Mouse (Mus musculus) gastrocnemius, postnatal 10 days (tissue): Measurements from ENCODE around the gene Zc3h14. TPM values are rescaled to one million over a fixed set of nuclear protein-coding genes. Genes with fewer than 3 reads are reported as not detected.

Source experiments
- DNase-seq: peaks from one replicate; pipeline ENCODE4 v3.0.0; 2021; ENCODE audit warnings: mixed read lengths
- long read RNA-seq, 2 experiments: library from polyadenylated mRNA; stranded (forward); transcript quantifications; one replicate each; pipeline ENCODE4 v2.0.0; 2021
- total RNA-seq, 2 experiments: library from RNA; stranded (reverse); gene quantifications; 2 replicates each; pipeline ENCODE4 v1.2.3; 2021

Gene Zc3h14
- 10 to 100 TPM; 51.8 to 55.9 TPM for total RNA-seq
- long read RNA-seq, experiment 1, transcript Zc3h14-203 (15 exons, 3,146 nt): minor isoform, 34 of 142 reads
- long read RNA-seq, experiment 1, transcript Zc3h14-204 (17 exons, 3,514 nt): major isoform, 51 of 142 reads
- long read RNA-seq, experiment 1, transcript Zc3h14-202 (14 exons, 3,046 nt): minor isoform, 10 of 142 reads
- long read RNA-seq, experiment 1, partial matches to known transcripts: 9 of 142 reads
- long read RNA-seq, experiment 1, other reads (novel, unspliced or antisense): 38 of 142 reads
- long read RNA-seq, experiment 2, transcript Zc3h14-204 (17 exons, 3,514 nt): major isoform, 37 of 110 reads
- long read RNA-seq, experiment 2, transcript Zc3h14-203 (15 exons, 3,146 nt): minor isoform, 29 of 110 reads
- long read RNA-seq, experiment 2, transcript Zc3h14-202 (14 exons, 3,046 nt): minor isoform, 7 of 110 reads
- long read RNA-seq, experiment 2, partial matches to known transcripts: 9 of 110 reads
- long read RNA-seq, experiment 2, other reads (novel, unspliced or antisense): 26 of 110 reads

DNA sequence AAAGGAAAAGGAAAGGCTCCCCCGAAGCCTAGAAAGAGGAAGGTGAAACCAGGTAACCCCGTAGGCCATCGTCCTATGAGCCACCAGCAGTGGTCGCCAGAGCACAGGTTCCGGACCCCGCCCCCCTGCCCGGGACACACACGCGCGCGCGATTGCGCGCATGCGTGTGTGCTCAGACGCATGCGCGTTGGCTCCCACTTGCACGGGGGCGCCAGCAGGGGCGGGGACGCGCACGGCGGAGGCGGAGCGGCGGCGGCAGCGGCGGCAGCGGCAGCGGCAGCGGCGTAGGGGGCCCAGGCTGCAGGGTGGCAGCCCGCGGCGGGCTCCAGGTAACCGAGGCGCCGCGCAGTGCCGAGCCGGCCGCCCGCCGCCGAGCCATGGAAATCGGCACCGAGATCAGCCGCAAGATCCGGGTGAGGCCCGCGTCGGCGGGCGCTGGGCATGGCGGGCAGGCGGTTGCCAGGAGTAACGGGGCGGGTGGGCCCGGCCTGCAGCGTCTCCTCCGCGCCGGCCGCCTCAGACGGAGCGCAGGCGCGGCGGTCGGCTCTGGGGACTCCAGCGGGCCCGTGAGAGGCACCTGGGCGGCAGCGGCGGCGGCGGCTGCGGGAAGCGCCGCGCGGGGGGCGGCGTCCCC, at the start of gene Zc3h14:
TSS of gene Zc3h14 (plus strand) at position 219 of the 634 bp plus-strand sequence.
- peak; percentile 95 for DNase-seq

DNA sequence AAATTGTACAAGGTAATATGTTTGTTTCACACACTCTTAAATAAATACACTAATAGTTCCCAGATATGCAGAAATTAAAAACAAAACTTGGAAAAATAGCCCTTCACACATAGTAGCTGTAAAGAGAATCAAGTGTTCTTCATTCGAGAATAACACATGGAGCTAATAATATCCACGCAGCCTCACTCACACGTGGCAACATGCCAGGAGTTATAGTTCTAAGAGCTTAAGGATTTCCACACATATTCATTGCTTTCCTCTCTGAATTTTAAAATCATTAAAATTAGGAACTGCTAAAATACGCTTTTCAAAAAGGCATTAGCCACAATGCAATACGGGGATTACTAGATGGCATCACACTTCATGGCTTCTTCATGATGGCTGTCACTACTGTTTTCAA, 49.6 kb upstream of the Zc3h14 start:
- no peak for DNase-seq

DNA sequence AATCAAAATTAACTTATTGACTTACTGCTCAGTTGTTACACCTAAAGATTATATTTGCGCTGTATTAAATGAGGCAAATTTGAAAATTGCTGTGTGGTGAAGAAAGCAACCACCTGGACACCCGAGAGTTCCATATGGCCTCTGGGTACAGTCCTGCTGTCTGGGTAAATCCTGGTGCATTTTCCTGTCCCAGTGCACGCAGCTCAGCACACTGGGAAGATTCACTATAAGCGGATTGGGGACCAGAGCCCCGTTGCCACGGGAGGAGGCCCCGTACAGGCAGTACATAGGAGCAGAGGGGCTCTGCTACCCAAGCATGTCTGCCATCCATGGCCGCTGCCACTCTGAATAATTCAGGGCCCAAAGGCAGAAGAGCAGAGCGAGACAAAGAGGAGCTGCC, 45.2 kb upstream of the Zc3h14 start:
- DNase-seq: no peak

DNA sequence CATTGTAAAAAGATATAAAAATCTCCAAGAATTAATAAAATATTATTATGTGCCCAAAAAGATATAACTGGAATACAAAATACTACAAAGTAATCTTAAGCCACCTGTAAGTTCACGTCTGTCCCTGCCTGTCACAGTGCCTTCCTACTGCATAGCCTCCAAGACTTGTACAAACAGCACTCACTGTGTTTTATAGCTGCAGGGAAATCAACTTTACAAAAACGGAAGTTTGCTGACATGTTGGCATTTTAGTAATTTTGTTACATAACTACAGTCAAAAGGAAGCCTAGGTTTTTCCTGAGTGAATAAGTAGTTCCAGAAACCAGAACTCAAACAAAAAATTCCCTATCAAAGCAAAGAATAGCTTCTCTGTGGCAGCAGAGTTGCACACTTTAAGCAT, 43.2 kb upstream of the Zc3h14 start:
- no peak for DNase-seq

DNA sequence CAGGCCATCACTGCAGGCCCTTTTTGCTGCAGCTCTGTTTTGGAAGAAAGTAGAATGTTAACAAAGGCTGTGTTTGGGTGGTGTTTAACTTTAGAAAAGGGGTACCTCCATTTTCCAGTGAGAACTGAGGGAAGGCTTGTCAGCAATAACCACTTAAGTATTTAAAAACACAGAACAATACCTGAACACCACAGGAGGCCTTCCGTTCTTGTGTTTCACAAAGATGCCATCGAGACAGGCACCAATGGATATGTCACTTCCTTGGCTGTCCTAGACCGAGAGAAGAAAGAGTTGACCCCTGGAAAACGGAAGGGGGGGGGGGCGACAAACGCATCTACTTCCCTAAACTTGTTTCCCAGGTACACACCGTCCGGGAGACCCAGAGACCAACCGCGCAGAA, 42.8 kb upstream of the Zc3h14 start:
- DNase-seq: no peak

DNA sequence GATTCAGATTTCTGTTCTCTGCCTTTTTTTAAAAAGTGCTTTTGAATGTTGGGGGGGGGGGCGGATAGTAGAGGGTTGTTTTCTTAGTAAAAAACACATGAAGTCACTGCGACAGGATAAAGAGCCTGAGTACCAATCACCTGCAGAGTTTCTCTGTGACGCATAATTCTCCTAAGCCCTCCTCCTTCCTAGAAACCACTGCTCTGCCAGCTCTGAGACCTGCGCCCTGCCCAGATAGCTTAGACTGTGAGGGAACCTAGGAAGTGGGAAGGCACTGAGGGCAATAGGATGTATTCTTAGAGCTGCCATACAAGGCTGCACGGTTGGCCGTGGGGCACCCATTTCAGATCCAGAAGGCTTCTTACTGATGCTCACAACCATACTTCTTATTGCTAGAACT, 33.9 kb upstream of the Zc3h14 start:
- no peak for DNase-seq

DNA sequence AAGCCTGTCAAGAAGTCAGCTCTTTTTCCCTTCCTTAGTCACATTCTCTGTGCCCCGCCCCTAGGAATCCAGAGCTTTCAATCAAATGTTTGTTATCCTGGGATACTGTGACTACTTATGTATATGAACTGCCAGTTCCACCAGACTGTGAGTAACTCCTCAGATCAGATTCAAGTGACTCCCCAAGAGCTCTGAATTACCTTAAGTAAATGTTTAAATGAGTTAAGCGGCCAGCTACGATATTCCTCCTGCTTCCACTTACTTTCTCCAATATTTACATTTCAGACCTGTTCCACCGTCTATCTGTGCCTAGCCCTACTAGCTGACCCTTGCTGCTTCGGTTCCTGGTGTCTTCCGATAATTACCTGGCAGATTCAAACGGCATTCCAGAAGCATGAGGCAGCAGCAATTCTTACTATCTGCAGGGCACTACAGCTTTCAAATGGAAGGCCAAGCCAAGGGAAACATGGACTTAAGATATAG, 33.1 kb upstream of the Zc3h14 start:
- DNase-seq: no peak

DNA sequence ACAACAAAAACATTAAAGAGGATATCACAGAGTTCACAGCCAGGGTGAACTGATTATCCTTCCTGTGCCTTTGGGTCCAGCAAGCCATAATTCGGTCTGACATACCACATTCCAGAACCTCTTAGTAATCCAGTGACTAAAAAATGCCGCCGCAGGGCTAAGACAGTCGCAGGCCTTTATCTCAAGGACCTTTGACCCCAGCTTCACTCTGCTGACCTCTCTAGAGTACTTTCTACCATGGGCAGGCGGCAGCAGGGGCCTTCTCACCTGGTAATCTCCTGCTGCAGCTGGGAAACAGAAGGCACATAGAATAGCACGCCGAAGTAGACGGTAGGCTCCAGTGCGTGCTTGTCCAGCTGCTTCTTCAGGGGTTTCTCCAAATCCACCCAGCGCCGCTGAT, 32.0 kb upstream of the Zc3h14 start:
- no peak for DNase-seq

DNA sequence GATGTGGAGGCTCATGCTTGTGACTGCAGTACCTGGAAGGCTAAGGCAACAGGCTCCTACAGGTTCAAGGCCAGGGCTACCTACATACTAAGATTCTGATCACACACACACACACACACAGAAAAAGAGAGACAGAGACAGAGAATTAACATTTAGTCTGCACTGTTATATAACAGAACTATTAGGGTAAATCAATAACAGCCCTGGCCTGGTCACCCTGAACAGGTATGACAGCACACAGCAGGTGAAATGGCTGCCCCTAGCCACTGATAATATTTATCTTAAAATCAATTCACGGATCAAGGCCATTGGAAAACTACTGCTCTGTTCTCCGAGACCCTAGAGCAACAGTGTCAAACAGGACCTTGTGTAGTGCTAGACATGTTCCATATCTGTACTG, 30.6 kb upstream of the Zc3h14 start:
- DNase-seq: no peak

DNA sequence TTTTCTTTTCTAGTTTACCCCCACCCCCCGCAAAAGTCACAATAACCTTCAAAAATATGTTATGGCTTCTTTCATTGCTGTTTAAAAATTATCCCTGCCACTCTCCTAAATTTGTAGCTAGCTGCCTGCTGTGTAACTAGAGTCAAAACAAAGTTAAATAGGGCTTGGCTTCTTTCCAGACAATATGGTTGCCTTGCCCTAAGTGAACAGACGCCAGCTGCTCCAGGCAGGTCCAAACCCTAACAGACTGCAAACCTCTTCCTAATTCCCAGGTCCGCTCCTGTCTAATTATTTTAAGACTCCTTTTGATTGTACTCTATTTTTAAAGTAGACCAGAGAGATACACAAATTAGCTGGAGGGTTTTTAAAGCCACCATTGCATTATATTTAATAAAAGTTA, 26.1 kb upstream of the Zc3h14 start:
- no peak for DNase-seq

DNA sequence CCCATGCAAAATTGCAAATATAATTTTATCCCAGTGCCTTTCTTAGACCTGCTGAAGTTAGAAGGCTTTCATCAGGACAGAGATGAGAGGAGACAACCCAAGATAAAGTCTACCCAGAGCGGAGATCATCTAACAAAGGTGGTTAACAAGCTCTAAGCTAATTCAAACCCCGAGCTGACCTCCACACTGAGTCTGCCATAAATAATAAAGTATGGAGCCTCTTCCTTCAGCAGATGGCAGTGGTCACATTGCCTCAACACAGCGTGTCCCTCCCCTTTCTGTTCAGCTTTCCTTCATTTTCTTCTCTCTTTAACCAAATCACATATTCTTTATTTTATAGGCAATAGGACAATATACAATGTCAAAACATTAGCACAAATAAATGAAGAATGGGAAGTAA, 25.7 kb upstream of the Zc3h14 start:
- no peak for DNase-seq

DNA sequence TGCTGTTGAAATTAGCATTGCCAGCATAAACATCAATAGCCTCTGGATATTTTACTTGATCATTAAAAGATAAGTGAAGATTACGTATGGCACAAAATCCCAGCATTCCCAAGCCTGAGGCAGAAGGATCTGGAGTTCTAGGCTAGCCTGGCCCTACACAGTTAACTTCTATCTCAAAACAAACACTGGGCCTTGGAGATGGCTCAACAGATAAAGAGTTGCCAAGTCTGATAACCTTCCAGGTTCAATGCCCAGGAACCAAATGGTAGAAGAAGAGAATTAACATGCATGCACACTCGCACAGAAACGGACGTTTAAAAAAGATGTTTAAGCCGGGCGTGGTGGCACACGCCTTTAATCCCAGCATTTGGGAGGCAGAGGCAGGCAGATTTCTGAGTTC, 22.5 kb upstream of the Zc3h14 start:
- DNase-seq: no peak

DNA sequence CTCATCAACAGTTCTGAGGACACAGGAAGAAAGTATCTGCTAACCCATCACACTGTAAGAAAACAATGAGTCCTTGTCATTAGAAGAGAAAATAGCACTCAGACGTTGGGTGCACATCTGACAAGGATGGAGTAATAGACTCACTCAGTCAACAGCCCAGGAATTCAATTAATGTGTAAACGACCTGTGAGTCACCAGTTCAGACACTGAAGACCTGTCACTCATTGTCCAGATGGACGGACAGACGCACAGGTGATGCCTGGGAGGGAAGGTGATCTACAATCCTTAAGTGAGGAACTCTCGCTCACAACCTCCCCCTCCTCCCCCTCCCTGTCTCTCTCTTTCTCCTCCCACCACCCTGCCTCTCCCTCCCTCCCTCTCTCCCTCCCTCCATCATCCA, 21.8 kb upstream of the Zc3h14 start:
- DNase-seq: no peak

DNA sequence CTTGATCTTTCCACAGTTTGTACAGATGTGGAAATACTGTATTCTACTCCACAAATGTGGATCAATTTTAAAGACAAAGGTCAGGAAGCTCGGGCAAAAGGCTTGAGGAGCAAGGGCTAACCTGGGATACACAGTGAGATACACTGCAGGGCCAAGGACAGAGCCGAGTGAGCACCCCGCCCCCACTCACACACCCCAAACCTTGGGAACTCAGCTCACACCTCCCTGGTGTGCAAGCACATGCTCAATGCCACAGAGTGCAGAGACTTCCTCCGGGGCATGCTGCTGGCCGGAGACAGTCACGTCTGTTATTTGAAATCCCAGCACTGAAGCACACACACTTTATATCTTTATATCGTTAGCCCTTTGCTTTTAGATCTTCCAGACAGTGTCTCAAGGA, 20.7 kb upstream of the Zc3h14 start:
- no peak for DNase-seq

DNA sequence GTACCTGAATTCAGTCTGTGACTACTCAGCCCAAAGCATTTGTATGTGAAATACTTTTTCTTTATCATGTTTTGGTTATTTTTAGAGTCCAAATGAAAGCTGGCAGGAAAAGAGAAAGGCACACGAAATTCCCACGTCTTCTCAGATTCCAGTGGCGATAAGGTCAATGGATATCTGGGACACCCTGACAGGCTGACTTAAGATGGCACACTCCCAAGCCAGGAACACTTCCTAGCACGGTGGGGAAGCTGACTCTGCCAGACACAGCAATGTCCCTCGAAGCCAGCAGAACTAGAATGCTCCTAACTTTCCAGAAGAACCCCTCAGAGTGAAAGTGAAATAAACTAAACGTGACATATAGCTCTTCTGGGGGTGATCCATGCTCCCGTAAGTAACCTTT, 19.6 kb upstream of the Zc3h14 start:
- DNase-seq: no peak

DNA sequence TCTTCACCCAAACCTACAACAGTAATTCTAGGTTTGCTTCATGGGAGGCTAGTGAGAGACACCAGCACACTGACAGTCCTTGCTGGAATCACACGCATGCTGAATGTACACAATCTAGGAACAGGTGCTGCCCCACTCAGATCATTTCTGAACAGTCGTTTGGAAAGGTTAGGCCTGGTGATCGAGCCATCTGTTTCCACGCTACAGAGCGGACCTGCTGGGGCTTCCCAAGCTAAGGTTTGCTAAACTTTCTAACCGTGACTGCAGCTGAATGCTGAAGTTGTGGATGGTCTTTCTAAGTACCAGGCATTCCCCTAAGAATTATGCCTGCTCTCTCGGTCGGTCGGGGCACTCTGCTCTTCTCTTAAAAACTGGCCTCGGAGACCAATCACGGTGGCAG, 16.1 kb upstream of the Zc3h14 start:
- DNase-seq: no peak

DNA sequence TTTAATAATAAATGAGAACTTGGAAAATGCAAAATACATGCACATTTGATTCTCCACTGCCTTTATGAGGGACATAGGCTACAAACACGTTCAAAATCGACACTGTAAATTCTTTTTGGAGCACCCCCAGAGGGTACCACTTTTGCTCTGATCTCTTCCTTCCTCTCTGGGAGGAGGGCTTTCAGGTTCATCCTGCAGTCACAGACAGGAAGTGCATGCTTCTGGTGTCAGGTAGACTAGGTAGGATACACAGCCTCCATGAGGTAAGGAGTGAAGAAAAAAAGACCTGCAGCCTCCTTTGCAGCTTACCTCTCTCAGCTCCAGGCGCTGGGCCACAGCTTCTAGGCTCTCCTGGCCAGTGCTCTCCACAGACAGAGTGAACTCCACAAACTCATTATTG, 13.6 kb upstream of the Zc3h14 start:
- no peak for DNase-seq

DNA sequence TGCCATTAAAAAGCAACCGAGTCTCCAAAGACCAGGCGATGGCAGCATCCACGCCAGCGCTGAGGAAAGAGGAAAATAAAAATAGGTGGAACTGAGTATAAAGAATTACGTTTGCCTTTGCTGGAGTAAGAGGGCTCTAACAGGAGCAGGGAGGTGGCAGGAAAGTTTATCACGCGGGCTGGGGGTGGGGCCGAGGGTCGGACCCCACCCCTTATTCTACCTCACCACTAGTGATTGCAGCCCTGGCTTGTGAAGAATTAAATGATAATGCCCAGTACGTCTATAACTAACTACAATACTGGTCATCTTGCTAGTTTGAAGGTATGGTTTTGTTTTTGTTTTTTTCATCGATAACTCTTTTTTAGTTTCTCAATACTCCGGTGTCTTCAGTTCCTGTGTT, 13.0 kb upstream of the Zc3h14 start:
- DNase-seq: no peak

DNA sequence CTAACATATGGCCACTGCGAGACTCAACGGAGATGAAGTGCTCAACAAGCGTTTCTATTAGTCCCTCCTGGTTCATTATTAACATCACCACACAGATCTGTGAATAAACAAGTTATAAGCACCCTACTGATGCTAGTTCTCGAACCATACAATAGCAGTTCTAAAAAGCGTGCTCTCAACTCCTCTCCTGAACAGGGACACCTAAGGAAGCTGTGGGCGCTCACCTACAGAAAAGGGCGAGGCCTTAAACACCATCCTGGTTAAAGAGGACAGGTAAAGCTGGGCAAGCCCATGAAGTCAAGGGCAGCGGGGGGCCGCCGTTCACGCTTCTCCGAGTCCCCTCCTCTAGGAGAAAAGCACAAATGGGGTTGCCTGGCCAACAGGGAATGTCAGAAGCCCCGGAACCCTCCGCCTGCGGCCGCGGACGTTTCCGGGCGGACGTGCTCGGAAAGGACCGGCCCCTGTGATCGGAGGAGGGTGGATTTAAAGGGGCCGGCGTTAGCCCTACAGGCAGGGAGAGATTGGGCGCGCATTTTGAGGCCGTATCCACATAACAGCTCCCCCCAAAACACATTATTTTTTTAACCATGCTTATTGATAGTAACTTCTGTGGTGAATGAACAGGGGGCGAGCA, 12.4 kb upstream of the Zc3h14 start:
- DNase-seq: peak; percentile 83

DNA sequence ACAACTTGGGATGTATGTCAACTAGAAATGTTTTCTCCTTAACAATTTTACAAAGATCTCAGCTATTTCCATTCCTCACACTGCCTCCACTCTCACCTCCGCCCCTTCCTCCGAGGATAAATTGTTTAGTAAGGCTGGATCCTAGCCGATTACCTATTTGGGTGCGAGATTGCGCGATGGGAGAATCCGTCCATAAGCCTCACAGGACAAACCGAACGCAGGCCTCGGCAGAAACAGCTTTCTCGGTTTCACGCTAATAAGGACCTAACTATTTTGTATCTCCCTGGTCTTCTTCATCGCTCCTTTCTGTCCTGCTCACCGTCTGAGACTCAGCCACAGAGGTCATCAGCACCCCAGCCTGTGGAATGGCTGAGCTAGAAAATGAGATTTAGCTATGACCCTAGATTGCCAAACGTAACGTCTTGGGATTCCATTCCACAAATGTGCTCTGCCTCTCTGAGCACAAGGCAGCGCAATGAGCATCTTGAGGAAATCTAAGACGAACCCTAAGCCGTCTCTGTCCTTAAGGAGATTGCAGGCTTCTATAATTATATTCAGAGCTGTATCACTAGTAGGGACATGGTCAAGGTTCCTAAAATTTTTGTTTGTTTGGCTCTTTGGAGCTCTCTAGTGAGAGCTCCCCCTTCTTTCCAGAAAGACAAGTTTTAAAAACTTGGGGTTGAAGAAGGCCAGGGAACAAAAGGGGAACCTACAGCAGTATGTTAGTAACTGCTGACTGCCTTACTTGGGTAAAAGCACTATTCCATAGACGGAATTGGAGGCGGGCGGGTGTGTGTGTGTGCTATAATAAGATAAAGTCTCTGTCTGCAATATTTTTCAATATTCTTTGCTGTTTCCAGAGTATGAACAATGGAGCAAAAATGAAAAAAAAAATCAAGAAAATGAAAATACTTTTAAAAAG, 11.6 kb upstream of the Zc3h14 start:
- DNase-seq: no peak

DNA sequence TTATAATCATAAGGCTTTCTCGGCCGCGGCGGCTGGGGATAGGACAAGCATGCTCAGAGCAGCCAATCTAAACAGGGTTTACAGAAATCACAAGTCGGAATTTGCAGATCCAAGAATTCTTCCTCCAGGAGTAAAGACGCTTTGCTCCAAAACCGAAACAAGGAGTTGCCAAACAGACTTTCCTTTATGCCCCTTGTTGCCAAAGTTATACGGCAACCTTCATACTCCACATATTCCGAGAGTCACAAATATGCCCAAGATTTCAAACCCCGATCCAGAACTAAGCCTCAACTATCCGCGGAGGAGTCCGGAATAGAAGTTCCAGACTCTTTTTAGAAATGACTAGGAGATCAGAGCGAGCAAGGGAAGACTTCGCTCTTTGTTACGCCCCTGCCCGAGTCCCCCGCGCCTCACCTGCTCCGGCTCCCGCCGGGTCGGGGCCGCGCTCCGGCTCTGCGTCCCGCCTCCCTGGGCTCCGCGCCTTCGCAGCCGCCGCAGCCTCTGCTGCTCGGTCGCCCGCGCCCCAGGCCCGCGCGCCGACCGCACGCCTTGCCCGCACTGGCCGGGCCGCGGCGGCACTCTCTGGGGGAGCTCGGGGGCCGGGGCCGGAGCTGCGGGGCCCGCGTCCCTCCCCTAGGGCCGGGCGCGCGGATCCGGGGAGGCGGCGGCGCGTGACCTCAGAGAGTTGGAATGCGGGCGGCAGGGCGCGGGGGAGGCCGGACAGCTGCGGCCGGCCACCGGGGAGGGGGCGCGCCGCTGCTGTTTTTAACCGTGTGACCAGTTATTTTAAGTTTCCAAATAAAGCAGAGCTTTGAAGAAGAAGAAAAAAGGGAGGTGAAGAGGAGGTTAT, 9.6 kb upstream of the Zc3h14 start, which contains the start of gene Ptpn21:
TSS of gene Ptpn21 (minus strand) at position 455 of the 850 bp plus-strand sequence.
- peak; percentile 79 for DNase-seq
